Mouse (Mus musculus) right cerebral cortex, postnatal 4 days (tissue): ENCODE results near the gene Rab11b.
A peak's percentile ranks its signal among the peaks of the same experiment; 100 is the strongest.
"Not testable (repeated sequence)": the region's sequence is repeated elsewhere in the genome, so short reads cannot be mapped to it uniquely, and the experiment has no call there.

Experiments
- DNase-seq: peaks from one replicate; pipeline ENCODE4 v3.0.0-alpha.2; 2022

Gene Rab11b

GRCm38 (mm10) chr17:33771617-33772016 is 11.3 kb upstream of the Rab11b start:
- no peak for DNase-seq

DNA sequence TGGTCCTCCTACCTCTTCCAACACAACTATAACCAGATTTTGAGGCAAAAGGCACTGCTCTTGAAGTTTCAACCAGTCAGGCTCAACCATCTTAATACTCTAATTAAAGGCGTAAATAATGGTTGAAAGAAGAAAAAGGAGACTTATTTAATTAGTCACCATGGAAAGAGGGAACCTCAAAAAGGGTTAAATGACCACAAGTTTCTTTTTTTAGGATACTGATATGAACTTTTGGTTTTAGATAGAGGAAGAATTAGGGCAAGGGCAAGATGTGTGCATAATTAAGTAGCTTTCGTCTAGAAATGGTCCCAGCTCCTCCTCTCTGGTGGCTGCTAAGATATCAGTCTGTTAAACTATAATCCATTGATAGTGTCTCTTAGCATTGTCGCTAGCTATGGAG is 6.1 kb upstream of the Rab11b start:
- no peak for DNase-seq

DNA sequence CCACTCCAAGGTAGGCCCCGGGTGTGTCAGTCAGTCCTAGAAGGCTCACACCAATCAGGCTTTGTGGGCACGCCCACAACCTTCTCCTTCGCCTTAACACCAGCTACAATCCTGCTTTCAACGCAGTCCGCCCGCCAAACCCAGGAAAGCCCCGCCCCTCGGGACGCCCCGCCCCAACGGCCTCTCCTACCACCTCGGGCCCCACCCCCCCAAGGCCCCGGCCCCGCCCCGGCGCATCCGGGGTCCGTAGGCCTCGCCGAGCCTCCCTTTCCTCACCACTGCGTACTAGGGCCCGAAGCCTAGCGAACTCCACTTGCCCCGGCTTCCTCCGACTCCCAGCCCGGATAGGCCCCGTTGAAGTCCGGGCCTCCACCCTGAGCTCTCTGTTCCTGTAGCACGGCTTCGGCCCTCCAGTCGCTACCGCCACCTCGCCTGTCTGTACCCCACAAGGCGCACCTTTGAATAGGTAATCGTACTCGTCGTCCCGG is 519 bp downstream of the Rab11b start:
- peak; percentile 84 for DNase-seq

DNA sequence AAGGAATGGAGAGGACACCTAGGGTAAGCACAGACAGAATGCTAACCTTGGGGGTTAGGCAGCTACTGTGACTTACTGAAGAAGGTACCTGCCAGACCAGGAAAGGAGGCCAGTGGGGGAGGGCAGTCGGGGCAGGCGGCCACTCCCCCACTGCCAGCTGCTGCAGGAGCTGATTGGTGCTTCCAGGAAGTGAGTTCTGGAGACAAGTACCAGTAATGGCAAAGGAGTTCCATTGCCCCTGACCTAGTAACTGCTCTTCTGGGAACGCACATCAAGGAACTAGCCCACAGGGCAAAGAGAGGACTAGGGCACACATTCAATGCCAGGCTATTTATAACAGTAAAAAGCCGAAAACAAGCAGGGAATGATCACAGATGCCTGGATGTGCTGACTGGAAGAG is 3.1 kb downstream of the Rab11b start:
- no peak for DNase-seq

DNA sequence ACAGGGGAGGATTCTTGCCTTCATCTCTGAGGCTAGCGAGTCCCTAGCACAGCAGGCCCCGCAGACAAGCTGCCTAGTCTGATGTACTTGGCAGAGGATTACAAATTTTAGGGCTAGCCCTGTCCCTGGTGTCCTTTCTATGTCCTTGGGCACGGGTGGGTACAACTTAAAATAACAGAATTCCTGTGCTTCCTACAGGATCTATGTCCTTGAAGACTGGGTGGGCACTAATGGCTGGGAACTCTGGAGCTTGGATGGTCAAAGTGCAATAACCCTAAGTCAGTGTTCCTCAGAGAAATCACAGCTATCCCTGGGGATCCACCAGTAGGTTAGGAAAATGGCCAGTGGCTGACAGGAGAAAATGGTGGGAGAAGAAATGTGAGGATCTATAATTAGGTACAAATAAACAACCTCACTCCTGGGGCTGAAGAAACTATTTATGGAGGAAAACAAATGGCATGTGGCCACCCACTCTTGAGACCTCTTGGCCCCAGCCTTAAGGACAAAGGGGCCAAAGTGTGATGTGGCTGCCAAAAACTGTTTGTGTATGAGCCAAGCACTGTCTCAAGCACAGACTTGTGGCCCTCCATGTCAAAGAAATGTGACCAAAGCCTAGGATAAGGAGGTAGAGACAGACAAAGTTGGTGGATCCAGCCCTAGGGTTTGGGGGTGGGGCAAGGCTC is 4.1 kb downstream of the Rab11b start:
- no peak for DNase-seq

DNA sequence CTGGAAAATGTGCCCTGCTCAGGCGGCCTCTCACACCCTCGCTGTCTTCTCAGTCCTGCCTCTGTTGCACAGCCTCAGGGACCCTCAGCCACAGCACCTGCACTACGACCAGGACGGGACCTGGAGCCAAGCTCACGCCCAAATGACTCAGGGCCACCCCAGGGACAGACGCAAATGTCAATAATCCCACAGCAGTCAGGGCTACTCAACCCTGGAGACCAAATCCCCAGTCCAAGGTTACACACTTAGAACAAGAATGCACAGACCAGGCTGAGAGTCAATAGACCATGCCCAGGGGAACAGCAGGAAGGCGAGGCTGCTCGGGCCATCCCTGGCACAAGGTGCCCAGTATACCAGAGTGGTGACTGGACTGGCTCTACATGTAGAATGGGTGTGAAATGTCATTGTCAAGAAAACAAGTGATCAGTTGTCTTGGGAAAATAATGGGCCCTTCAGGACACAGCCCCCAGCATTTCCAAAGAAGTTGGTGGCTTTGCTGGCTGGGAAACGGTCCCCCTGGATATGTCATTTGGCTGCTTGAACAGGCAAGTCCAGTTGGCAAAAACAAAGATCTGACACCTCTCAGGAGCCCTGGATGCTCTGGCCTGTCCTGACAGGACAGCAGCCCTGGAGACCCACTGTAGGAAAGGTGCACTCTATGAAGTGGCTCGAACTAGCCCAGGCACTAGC is 4.8 kb downstream of the Rab11b start:
- DNase-seq = no peak

- no peak for DNase-seq
These were observed 5.7 kb downstream of the Rab11b start for GRCm38 (mm10) chr17:33754656-33755055.

DNA sequence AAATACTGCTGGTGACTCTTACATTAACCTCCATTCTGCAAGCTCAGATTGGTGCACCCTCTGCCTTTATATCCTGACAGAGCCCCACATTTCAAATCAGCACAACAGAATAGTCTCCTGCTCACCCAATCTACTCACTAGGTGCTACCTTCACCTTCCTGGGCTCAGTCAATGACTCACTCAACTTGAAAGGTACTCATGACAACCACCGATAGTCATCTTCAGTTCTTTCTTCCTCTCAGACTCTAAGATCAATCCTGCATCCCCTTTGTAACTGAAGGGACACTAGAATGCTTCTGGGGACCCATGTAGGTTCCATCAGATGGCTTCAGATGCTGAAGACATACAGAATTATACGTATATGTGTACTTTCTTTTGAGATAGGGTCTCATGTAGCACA is 8.0 kb downstream of the Rab11b start:
- DNase-seq = no peak

GRCm38 (mm10) chr17:33751181-33751580 is 9.1 kb downstream of the Rab11b start:
- no peak for DNase-seq

DNA sequence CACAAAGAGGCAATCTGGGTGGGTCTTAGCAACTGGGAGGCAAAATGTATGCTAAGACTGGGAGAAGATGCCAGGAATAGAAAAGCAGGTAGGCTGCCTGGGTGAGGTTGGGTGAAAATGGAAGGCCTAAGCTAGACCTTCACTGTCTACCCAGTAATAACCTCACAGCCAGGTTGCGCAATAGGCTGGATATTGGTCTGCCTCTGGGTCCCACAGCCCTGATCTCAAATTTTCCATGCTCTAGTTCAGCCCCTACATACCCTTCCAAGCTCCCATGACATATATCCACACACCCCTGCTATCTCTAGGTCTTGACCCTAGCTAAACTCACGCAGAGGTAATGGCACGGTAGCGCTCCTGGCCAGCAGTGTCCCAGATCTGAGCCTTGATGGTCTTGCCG is 10.9 kb downstream of the Rab11b start:
- DNase-seq = no peak

- DNase-seq = no peak
These were observed 14.3 kb downstream of the Rab11b start for GRCm38 (mm10) chr17:33746011-33746410.

DNA sequence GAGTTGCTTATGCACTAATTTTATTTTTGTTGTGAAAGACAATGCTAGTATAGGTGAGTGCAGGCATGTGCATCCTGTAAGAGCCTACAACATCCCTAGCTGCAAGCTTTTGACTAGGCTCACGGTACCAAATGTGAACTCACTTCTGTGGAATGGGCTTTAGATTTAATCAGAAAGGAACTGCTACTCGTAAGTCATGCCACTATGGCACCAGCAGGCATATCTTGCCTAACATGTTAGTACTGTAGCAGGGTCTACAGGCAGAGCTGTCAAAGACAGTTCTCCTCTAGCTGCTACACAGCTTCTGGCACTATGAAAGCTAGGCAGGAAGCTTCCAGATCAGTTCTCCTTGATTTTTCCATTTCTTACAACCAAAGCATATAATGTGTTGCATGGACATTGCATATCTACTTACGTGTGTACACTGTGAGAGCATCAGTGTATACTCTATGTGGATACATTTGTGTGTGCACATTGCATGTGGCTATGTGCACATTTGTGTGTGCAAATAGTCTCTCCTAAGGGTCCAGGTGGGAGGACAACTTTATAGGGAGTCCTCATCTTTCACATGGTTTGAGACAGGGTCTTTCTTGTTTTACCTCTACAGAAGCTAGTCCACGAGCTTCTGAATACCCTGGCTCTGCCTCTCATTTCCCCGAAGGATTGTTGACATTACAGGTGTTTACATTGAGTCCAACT is 15.5 kb downstream of the Rab11b start:
- no peak for DNase-seq

DNA sequence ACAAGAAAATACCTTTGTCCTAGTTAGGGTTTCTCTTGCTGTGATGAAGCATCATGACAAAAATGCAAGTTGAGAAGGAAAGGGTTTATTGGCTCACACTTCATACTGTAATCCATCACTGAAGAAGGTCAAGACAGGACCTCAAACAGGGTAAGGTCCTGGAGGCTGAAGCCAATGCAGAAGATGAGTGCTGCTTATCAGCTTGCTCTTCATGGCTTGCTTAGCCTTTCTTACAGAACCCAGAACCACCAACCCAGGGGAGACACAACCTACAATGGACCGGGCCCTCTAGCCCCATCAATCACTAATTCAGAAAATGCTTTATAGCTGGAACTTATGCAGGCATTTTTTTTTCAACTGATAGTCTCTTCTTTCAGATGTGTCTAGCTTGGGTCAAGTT is 17.9 kb downstream of the Rab11b start:
- DNase-seq = no peak

DNA sequence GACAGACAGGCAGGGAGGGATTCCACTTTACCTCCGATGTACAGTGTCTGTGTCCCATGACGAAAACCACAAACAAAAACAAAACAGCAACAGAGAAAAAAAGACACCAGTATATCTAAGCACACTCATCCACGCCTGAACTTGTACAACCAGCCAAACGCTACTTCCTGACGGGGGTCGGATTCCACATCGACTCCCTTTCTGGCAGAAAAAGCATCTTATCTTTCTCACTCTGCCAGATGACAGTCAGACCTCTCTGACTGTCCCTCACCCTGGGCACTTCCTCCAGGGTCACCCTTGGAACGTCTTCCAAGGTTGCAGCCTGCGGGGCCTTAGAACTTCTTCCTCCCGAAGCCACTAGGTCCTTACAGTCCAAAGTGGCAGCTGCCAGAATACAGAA is 26.8 kb downstream of the Rab11b start:
- DNase-seq = not testable (repeated sequence)

- DNase-seq = not testable (repeated sequence)
These were observed 27.7 kb downstream of the Rab11b start for GRCm38 (mm10) chr17:33732556-33733083.

GRCm38 (mm10) chr17:33729215-33729614 is 31.1 kb downstream of the Rab11b start:
- DNase-seq = no peak

GRCm38 (mm10) chr17:33728396-33728795 is 31.9 kb downstream of the Rab11b start:
- DNase-seq = no peak

DNA sequence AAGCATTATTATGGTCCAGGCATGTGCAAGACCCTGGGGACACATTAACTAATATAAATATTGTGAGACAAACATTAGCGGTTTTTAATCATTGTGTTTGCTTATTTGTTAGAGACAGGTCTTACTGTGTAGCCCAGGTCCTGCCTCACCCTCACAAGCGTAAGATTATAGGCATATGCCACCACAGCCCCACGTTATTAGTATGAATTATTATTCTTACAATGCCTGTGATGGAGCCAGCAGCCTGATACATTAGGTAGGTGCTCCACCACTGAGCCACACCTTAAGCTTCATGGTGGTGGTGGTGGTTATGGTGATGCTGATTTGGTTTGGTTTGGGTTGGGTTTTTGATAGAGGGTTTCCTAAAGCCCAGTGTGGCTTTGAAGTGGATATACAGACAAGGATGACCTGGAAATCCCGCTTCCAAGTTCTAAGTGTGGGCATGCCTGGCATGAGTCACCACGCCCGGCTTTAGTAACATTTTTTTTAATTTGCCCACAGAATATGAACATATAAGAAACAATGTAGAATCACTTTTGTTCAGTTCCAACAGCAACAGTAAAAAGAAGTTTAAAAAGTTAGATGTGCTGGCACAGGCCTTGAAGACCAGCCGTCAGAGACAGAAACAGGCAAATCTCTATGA is 40.5 kb downstream of the Rab11b start:
- no peak for DNase-seq

DNA sequence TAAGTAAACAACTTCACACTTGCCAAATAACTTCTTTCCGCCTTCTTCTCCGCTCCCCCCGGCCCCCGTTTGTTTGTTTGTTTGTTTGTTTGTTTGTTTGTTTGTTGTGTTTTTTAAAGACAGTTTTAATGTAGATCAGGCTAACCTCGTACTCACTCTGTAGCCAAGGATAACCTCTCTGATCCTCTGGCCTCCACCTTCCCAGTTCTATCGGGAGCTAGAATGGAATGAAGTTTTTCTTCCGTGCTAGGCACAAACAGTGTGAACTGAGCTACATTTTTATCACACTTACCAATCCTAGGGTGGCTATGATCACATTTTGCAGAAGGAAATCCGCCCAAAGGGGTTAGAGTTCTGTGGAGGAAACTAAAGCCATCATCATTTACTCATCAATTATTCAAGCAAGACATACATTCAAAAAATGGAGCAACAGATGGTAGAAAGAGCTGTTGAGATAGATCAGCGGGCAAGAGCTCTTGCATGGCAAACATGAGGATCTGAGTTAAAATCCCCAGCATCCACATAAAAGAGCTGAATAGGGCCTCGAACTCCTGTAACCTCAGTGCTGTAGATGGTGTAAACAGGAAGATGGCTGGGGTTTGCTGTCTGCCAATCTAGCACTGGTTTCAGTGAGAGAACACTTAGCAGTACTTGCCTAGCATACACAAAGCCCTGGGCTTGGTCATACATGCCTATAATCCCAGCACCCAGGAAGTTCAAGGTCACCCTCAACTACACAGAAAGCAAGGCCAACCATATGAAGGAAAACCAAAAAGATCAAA is 41.2 kb downstream of the Rab11b start:
- no peak for DNase-seq

DNA sequence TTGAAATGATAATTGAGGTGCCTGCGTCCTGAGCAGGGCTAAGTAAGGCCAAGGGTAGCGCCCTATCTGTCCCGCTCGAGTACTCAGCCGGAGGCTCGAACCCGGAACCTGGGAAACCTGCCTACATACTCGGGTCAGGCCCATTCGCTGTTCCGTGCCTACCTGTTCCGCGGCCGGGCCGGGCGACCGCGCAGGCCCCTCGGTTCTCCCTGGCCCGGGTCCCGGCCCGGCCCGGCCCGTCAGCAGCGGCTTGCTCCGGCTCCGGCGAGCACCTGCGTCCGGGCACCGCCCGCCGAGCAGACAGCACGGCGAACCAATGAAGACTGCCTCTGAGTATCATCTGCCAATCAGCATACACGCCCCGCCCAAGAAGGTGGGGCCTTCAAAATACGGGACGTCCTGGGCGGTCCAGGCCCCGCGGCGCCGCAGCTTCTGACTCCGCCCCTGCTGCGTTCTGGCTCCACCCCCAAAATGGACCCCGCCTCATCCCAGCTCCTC is 41.9 kb downstream of the Rab11b start, which contains the start of gene March2:
Gene March2, minus strand, starts transcription at position 287 of the 498 bp plus-strand sequence.
- DNase-seq = peak; percentile 93

GRCm38 (mm10) chr17:33717982-33718381 is 42.3 kb downstream of the Rab11b start:
- DNase-seq = no peak

DNA sequence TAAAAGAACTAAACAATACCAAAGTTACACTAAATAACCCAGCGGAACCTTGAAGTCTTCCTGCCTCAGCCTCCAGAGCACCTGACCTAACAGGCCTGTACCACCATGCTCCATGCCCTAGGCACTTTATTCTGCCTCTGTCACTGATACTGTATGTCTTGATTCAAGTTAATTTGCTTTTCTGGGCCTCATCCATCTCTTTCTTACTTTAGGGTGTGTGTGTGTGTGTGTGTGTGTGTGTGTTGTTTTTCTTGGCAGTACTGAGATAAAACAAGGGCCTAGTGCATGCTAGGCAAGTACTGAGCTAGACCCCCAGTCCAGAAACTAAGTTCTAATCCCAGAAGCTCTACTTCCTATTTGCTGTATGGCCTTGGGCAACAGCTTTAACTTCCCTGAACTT is 43.1 kb downstream of the Rab11b start:
- DNase-seq = no peak
